Mouse (Mus musculus) embryonic facial prominence, embryonic 12.5 days (tissue): Measurements from ENCODE around the gene Ttc9b. TPM values are rescaled to one million over a fixed set of nuclear protein-coding genes. Genes with fewer than 3 reads are reported as not detected.
A peak's percentile ranks its signal among the peaks of the same experiment; 100 is the strongest.

Experiments used
- ATAC-seq: fragments of 200-750 bp; cut with Nextera tagmentation; 2 replicates; pipeline ENCODE4 v1.8.0; 2017; ENCODE audit not compliant: insufficient number of reproducible peaks, insufficient read depth, low FRiP score, low TSS enrichment
- H3K27ac ChIP-seq: fragments of 300-500 bp; sonication (generic); 2 replicates; pipeline ENCODE4 v1.5.1; 2016; ENCODE audit warnings: mild to moderate bottlenecking
- H3K27me3 ChIP-seq: fragments of 300-500 bp; sonication (generic); 2 replicates; pipeline ENCODE4 v1.6.1; 2016; ENCODE audit warnings: mild to moderate bottlenecking, moderate library complexity
- H3K36me3 ChIP-seq: fragments of 300-500 bp; sonication (generic); 2 replicates; pipeline ENCODE4 v1.6.1; 2016; ENCODE audit warnings: mild to moderate bottlenecking
- H3K4me1 ChIP-seq: fragments of 300-500 bp; sonication (generic); 2 replicates; pipeline ENCODE4 v1.6.1; 2016
- H3K4me2 ChIP-seq: fragments of 300-500 bp; sonication (generic); replicated peaks from 2 replicates; pipeline ENCODE4 v1.6.1; 2016; ENCODE audit warnings: mild to moderate bottlenecking, moderate library complexity
- H3K4me3 ChIP-seq: fragments of 300-500 bp; sonication (generic); 2 replicates; pipeline ENCODE4 v1.5.1; 2016; ENCODE audit warnings: mild to moderate bottlenecking
- H3K9ac ChIP-seq: fragments of 300-500 bp; sonication (generic); 2 replicates; pipeline ENCODE4 v1.6.1; 2016; ENCODE audit warnings: mild to moderate bottlenecking, moderate library complexity
- H3K9me3 ChIP-seq: fragments of 300-500 bp; sonication (generic); 2 replicates; pipeline ENCODE4 v1.6.1; 2016; ENCODE audit warnings: mild to moderate bottlenecking, moderate library complexity
- WGBS: fragments of 180-500 bp; shearing (Covaris S2); methylation state at CpG from one replicate; pipeline ENCODE4 v1.1.7; 2016; 5-methylcytosine and 5-hydroxymethylcytosine counted together
- polyA plus RNA-seq: library from polyadenylated mRNA; unstranded; fragments of >200 nt; fragmentation: Nextera tagmentation; extraction: Ambion mirVana; gene quantifications from 2 replicates; pipeline ENCODE4 v1.2.1, GENCODE M21; 2016

Ttc9b gene
- polyA plus RNA-seq, 1 experiment from 2014 or later = 2.5 TPM

DNA sequence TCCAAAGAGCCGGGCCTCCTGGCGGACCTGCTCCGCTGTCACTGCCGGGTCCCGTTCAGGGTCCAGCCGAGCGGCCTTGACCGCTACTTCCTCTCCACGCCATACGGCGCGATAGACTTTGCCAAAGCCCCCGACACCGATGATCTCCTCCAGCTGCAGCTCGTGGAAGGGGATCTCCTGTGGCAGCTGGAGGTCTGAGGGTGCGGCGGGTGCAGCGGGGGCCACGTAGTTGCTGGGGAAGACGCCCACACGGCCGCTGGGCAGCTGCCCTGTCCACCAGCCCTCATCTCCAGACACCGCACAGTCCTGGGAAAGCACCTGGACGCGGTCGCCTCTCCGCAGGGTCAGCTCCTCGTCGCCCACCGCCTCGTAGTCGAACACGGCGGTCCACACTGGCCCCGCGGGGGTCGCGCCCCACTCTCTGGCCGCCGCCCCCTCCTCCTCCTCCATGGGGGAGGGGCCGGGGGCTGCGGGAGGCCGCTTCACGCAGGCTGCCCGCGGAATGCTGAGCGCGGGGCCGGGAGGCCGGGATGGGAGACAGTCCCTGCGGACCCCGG lies 19.9 kb downstream of the Ttc9b start:
- Histone ChIP-seq H3K9me3 (no peaks in the 10 kb centered on the region), H3K4me3 (peak overlapping the region; percentile 85), H3K27ac (no peak overlapping the region), H3K4me2 (peak overlapping the region; percentile 99), H3K4me1 (peaks cover 15% of the 10 kb centered on the region), H3K9ac (peak overlapping the region; percentile 90), H3K36me3 (peaks cover 16% of the 10 kb centered on the region), H3K27me3 (no peaks in the 10 kb centered on the region)
- no peak for ATAC-seq
- 2% methylated on average over 47 of the region's 52 CpGs for WGBS

GRCm38 (mm10) chr7:27674195-27674521 lies 20.4 kb downstream of the Ttc9b start:
- Histone ChIP-seq H3K9me3 (no peaks in the 10 kb centered on the region), H3K4me2 (peak overlapping the region; percentile 99), H3K4me3 (peak overlapping the region; percentile 85), H3K27me3 (no peaks in the 10 kb centered on the region), H3K4me1 (peaks cover 15% of the 10 kb centered on the region), H3K27ac (peak overlapping the region; percentile 92), H3K36me3 (peaks cover 16% of the 10 kb centered on the region), H3K9ac (peak overlapping the region; percentile 90)
- WGBS = under 1% methylated on average over 36 of the region's 38 CpGs
- no peak; the same call in 1 of the 2 replicates for ATAC-seq

GRCm38 (mm10) chr7:27674522-27675221 lies 21.0 kb downstream of the Ttc9b start, which contains the start of gene Map3k10:
TSS of gene Map3k10 (minus strand) at chr7:27674598.
- Histone ChIP-seq H3K4me2 (peak within 1 kb of the TSS; percentile 99), H3K9ac (peak within 1 kb of the TSS; percentile 90), H3K9me3 (no peaks in the 10 kb centered on the region), H3K36me3 (peaks cover 16% of the 10 kb centered on the region), H3K4me1 (peaks cover 15% of the 10 kb centered on the region), H3K27ac (peak within 1 kb of the TSS; percentile 92), H3K27me3 (no peaks in the 10 kb centered on the region), H3K4me3 (peak within 1 kb of the TSS; percentile 85)
- WGBS = under 1% methylated on average over 31 of the region's 31 CpGs
- peak; percentile 94 for ATAC-seq

DNA sequence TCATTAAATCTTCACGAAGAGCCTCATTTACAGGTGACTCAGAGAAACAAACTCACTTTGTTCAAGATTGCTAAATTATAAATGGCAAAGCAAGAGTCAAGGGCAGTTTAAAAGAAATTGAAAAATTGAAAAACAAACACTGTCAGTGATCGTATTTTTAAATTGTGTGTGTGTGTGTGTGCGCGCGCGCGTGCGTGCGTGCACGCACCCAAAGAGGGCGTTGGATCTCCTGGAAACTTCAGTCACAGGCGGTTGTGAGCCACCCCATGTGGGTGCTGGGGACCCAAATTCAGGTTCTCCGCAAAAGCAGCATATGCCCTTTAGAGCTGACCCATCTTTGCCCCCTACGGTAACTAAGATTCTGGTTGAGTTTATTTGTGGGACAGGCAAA lies 21.5 kb downstream of the Ttc9b start:
- no peak for ATAC-seq
- H3K36me3 ChIP-seq = peaks cover 12% of the 10 kb centered on the region

DNA sequence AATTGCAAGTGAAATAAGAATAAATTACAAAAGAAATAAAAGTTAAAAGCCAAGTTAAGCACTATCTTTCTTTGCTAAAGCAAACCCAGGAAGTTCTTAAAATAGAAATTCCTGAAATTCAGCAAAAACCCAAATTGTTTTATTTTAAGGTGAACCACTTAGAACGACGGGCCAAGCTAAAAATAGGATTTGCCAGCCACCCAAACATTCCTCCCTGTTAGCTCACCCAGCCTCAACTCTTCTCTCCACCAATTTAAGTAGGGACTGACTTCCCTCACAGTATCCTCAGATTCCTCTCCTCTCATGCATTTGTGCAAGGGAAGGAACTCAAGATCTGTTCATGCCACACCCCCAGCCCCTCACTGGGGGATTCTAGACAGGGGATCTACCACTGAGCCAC lies 29.5 kb downstream of the Ttc9b start:
- no peak overlapping the region for H3K27ac ChIP-seq
- H3K9me3 ChIP-seq = no peaks in the 10 kb centered on the region
- no peaks in the 10 kb centered on the region for H3K36me3 ChIP-seq
- 0 out of 2 replicates have a peak, but pooled peaks cover 8% of the 10 kb centered on the region for H3K4me1 ChIP-seq
- no peak for ATAC-seq
- no peaks in the 10 kb centered on the region for H3K27me3 ChIP-seq
- no peak overlapping the region for H3K9ac ChIP-seq
- H3K4me3 ChIP-seq = no peak overlapping the region
- 64% methylated on average over 2 of the region's 2 CpGs for WGBS
- H3K4me2 ChIP-seq = no peak overlapping the region

More for the DNA sequence above, 21.5 kb downstream of the Ttc9b start:
- 30% methylated on average over 14 of the region's 14 CpGs for WGBS
- Histone ChIP-seq H3K4me1 (peaks cover 15% of the 10 kb centered on the region), H3K9me3 (no peaks in the 10 kb centered on the region), H3K4me3 (peak overlapping the region; percentile 85), H3K27me3 (no peaks in the 10 kb centered on the region), H3K4me2 (peak overlapping the region; percentile 99), H3K27ac (no peak overlapping the region), H3K9ac (no peak overlapping the region)

- H3K27me3 ChIP-seq = no peaks in the 10 kb centered on the region
- no peaks in the 10 kb centered on the region for H3K9me3 ChIP-seq
- H3K36me3 ChIP-seq = no peaks in the 10 kb centered on the region
- H3K4me3 ChIP-seq = no peak overlapping the region
- no peak for ATAC-seq
- 41% methylated on average over 5 of the region's 5 CpGs for WGBS
- 0 out of 2 replicates have a peak, but pooled peaks cover 13% of the 10 kb centered on the region for H3K4me1 ChIP-seq
- no peak overlapping the region for H3K9ac ChIP-seq
- no peak overlapping the region for H3K27ac ChIP-seq
- peak overlapping the region; percentile 23 for H3K4me2 ChIP-seq
These were observed 31.5 kb downstream of the Ttc9b start for GRCm38 (mm10) chr7:27685220-27685619.

DNA sequence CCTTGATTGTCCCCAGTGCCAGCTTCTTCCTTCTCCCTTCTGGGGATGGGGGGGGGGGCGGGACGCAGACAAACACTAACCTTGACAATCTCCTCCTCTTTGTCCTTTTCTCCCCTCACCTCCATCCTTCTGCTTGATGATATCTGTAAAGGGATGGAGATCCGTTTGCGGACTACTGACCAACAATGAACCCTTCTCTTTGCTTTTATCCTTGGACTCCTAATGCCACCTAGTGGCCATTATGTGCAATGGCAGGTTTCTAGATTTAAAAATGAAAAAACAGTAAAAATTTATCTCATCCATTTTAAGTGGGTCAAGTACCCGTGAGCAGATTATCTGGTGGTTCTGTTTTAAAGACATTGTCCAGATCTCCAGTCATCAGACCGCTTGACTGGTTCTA lies 32.0 kb downstream of the Ttc9b start:
- peak overlapping the region; percentile 23 for H3K4me2 ChIP-seq
- WGBS = 0% methylated on average over 6 of the region's 6 CpGs
- H3K27me3 ChIP-seq = no peaks in the 10 kb centered on the region
- ATAC-seq = no peak
- H3K27ac ChIP-seq = no peak overlapping the region
- H3K36me3 ChIP-seq = no peaks in the 10 kb centered on the region
- 0 out of 2 replicates have a peak, but pooled peaks cover 13% of the 10 kb centered on the region for H3K4me1 ChIP-seq
- H3K9ac ChIP-seq = no peak overlapping the region
- H3K4me3 ChIP-seq = no peak overlapping the region
- H3K9me3 ChIP-seq = no peaks in the 10 kb centered on the region

DNA sequence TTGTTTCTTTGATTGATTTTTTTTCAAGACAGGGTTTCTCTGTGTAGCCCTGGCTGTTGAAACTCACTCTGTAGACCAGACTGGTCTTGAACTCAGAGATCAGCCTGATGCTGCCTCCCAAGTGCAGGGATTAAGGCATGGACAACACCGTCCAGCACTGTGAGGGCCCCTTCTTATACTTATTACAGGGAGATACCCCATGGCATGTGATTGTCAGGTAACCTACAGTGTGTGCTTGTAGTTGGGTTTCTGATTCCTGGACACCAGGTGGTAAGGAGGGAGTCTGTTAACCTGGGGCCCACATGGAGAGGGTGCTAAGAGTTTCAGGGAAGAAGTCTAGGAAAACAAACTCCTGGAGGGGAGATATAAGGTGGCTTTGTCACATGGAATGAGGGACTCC lies 33.3 kb downstream of the Ttc9b start:
- H3K4me1 ChIP-seq = 0 out of 2 replicates have a peak, but pooled peaks cover 13% of the 10 kb centered on the region
- ATAC-seq = no peak
- H3K36me3 ChIP-seq = no peaks in the 10 kb centered on the region
- no peak overlapping the region for H3K9ac ChIP-seq
- no peak overlapping the region for H3K4me2 ChIP-seq
- no peak overlapping the region for H3K4me3 ChIP-seq
- H3K9me3 ChIP-seq = no peaks in the 10 kb centered on the region
- H3K27ac ChIP-seq = no peak overlapping the region
- WGBS = 81% methylated on average over 1 of the region's 1 CpGs
- H3K27me3 ChIP-seq = no peaks in the 10 kb centered on the region

DNA sequence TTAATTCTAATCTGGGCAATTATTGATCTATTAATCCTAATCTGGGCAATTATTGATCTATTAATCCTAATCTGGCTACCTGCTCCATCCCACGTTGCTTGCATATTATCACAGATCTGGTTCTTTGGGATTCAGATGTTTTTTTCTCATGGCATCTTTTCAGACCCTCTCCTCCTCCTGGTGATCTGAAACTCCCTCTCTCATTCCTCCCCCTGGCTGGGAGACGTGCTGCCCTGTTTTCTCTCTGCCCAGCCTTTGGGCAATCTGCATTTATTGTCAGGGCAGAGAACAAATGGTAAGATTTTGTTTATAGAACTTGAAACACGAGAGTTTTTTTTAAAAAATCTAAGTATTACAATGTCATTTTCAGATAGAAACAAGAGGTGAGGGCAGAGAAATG lies 34.1 kb downstream of the Ttc9b start:
- Histone ChIP-seq H3K4me2 (peak overlapping the region; percentile 65), H3K9ac (no peak overlapping the region), H3K4me1 (0 out of 2 replicates have a peak, but pooled peaks cover 13% of the 10 kb centered on the region), H3K9me3 (no peaks in the 10 kb centered on the region), H3K27me3 (no peaks in the 10 kb centered on the region), H3K36me3 (no peaks in the 10 kb centered on the region), H3K4me3 (peak overlapping the region; percentile 49; the same call in 1 of the 2 replicates), H3K27ac (no peak overlapping the region)
- no peak for ATAC-seq
- 75% methylated on average over 3 of the region's 3 CpGs for WGBS

GRCm38 (mm10) chr7:27688246-27688788 lies 34.6 kb downstream of the Ttc9b start:
- peak overlapping the region; percentile 49 for H3K4me3 ChIP-seq
- no peaks in the 10 kb centered on the region for H3K36me3 ChIP-seq
- ATAC-seq = no peak
- peak overlapping the region; percentile 65 for H3K4me2 ChIP-seq
- H3K9me3 ChIP-seq = no peaks in the 10 kb centered on the region
- H3K4me1 ChIP-seq = 0 out of 2 replicates have a peak, but pooled peaks cover 13% of the 10 kb centered on the region
- H3K27ac ChIP-seq = peak overlapping the region; percentile 88
- no peaks in the 10 kb centered on the region for H3K27me3 ChIP-seq
- H3K9ac ChIP-seq = peak overlapping the region; percentile 63; the same call in 1 of the 2 replicates
- WGBS = 41% methylated on average over 14 of the region's 14 CpGs

DNA sequence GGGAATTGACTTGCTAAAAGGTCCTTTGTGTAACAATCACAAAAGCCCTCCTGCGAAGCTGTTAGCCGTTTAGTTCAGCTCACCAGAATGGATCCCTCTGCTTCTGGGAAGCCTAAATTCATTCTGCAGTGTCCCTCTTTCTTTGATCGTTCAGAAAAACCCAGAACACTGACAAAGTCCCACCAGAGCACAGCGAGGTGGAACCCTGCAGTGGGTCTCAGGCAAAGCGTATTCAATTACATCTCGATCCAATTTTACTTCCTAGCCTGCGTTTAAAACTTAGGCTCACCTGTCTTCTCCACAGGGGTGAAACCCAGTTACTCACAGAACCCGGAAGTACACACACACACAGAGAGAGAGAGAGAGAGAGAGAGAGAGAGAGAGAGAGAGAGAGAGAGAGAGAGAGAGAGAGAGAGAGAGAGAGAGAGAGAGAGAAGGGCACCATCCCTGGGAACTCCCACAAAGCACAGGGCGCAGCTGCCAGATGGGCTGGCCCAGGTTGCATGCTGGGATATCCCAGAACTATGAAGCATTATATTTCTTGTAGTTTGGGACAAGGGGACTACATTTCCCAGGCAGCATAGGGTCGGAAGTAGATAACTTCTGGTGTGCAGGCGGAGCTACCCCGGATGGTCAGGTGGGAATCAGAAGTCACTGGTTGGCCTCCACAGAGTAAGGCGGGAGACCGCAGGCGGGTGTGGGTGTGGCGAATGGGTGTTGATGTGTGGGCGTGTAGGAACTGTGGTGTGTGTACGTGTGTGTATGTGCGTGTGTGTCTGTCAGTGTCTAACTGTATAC lies 35.3 kb downstream of the Ttc9b start, which contains the start of gene Zfp607b:
Zfp607b (plus strand) TSS at position 526 of the 798 bp plus-strand sequence.
- Histone ChIP-seq H3K4me2 (peak within 1 kb of the TSS; percentile 65), H3K9me3 (no peaks in the 10 kb centered on the region), H3K4me1 (0 out of 2 replicates have a peak, but pooled peaks cover 13% of the 10 kb centered on the region), H3K4me3 (peak within 1 kb of the TSS; percentile 49), H3K36me3 (no peaks in the 10 kb centered on the region), H3K9ac (peak within 1 kb of the TSS; percentile 63), H3K27ac (peak within 1 kb of the TSS; percentile 88), H3K27me3 (no peaks in the 10 kb centered on the region)
- under 1% methylated on average over 19 of the region's 19 CpGs for WGBS
- ATAC-seq = peak; percentile 99
